Mouse (Mus musculus) erythroblast, embryonic 14.5 days (primary cell): ENCODE measurements at regions not wholly inside any gene's neighbourhood (a gene's known extent, or its start where the extent isn't known, plus 50 kb on each side); places are given as distances from the start of the nearest gene placed in this dataset.

Experiments used
- H3K27me3 ChIP-seq: 2 replicates; pipeline ENCODE4 v1.6.1; 2012; ENCODE audit warnings: inconsistent platforms; ENCODE audit not compliant: control insufficient read depth
- H3K36me3 ChIP-seq: 2 replicates; pipeline ENCODE4 v1.6.1; 2012; ENCODE audit warnings: mild to moderate bottlenecking, inconsistent platforms; ENCODE audit not compliant: control insufficient read depth
- H3K4me1 ChIP-seq: 2 replicates; pipeline ENCODE4 v1.6.1; 2012; ENCODE audit warnings: inconsistent platforms; ENCODE audit not compliant: control insufficient read depth
- H3K4me3 ChIP-seq: replicated peaks from 2 replicates; pipeline ENCODE3; 2012; ENCODE audit warnings: moderate library complexity, mild to moderate bottlenecking, inconsistent platforms
- H3K9me3 ChIP-seq: 2 replicates; pipeline ENCODE4 v1.6.1; 2012; ENCODE audit warnings: low read length, inconsistent platforms, mixed read lengths; ENCODE audit not compliant: control insufficient read depth
- GATA1 ChIP-seq: IDR thresholded peaks from 2 replicates; pipeline ENCODE4 v1.6.1; 2012; ENCODE audit warnings: low read length, inconsistent platforms, mixed read lengths
- TAL1 ChIP-seq: IDR thresholded peaks from 3 replicates; pipeline ENCODE4 v1.6.1; 2012; ENCODE audit warnings: low read length, inconsistent platforms, mixed read lengths

DNA sequence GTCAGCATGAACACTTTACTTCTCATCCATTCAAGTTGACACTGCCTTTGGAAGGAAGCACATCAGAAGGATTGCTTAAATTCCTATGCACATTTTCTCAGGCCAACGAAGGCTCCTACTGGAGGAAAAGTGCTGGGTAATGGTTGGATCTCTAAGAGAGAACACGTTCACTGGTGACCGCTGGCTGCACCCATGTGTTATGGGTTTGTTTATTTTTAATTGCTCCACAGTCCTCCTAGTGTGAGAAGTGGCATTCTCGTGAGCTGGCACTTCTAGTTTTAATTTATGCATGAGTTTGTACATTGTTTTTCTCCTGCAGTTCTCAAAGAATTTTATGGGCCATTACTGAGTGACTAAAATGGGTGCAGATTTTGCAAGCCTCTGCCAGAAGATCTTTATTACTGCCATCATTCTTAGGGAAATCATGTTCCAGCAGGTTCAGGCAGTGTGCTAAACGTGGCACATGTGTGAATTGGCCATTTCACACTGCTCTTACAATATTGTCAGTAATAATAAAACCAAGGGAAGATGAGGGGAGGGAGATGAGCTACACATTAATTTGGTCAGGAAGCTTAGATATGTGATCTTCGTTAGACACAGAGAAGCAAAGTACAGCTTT lies 731.6 kb downstream of the Ttll7 start:
- Histone ChIP-seq H3K4me3 (no peak overlapping the region), H3K27me3 (no peaks in the 10 kb centered on the region), H3K9me3 (peaks cover 4% of the 10 kb centered on the region; the same call in 1 of the 2 replicates), H3K36me3 (no peaks in the 10 kb centered on the region), H3K4me1 (no peaks in the 10 kb centered on the region)
- TF ChIP-seq TAL1 (no peak), GATA1 (no peak)

- Histone ChIP-seq H3K4me1 (no peaks in the 10 kb centered on the region), H3K27me3 (no peaks in the 10 kb centered on the region), H3K9me3 (no peaks in the 10 kb centered on the region), H3K36me3 (no peaks in the 10 kb centered on the region), H3K4me3 (no peak overlapping the region)
- no peak for TF ChIP-seq GATA1
- TF ChIP-seq TAL1, result no peak
These were observed 719.7 kb downstream of the Ttll7 start for GRCm38 (mm10) chr3:147571850-147572249.

GRCm38 (mm10) chr3:147545329-147546006 lies 693.3 kb downstream of the Ttll7 start:
- H3K27me3 ChIP-seq, result no peaks in the 10 kb centered on the region

DNA sequence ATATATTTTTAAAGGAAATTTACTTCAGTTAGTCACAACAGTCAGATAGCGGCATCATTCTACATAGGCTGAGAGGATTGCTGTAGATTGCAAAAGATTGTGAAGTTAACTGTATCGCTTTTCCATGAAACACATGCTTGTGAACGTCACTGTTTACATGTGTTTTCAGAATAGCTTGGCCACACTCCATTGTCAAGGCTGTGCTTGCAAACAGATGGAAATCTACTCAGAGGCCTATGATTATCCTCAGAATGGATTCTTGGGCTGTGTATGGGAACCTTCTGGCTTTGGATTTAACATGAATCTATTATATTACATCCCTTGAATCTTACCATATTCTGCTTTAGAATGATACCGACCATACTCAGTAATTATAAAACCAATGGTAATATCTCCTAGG lies 690.1 kb downstream of the Ttll7 start:
- no peaks in the 10 kb centered on the region for H3K36me3 ChIP-seq
- H3K27me3 ChIP-seq, result no peaks in the 10 kb centered on the region
- no peak overlapping the region for H3K4me3 ChIP-seq
- no peak for TF ChIP-seq TAL1
- no peak for TF ChIP-seq GATA1
- H3K4me1 ChIP-seq, result no peaks in the 10 kb centered on the region
- peaks cover 3% of the 10 kb centered on the region for H3K9me3 ChIP-seq

More at GRCm38 (mm10) chr3:147545329-147546006, 693.3 kb downstream of the Ttll7 start:
- Histone ChIP-seq H3K4me3 (no peak overlapping the region), H3K9me3 (no peaks in the 10 kb centered on the region), H3K36me3 (no peaks in the 10 kb centered on the region), H3K4me1 (no peaks in the 10 kb centered on the region)
- TF ChIP-seq TAL1, result no peak
- TF ChIP-seq GATA1, result no peak

DNA sequence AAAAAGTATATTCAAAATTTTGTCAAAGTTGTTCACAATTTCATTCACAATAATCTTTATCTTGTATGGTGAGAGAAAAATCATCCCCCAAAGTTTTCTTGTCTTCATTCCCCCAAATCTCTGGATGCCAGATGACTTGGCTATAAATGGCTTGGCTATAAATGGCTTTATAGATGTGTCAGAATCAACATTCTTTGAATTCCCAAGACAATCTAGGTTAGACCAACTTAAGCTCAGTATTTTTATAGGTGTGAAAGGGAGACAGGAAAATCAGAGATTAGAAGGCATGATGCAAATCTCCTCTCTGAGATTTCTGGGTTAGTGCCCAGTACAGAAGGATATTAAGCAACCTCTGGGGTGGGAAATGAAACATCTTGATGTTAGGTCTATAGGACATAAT lies 685.4 kb downstream of the Ttll7 start:
- Histone ChIP-seq H3K9me3 (peaks cover 3% of the 10 kb centered on the region), H3K4me1 (no peaks in the 10 kb centered on the region), H3K27me3 (no peaks in the 10 kb centered on the region), H3K36me3 (no peaks in the 10 kb centered on the region), H3K4me3 (no peak overlapping the region)
- TF ChIP-seq GATA1 (no peak), TAL1 (no peak)

GRCm38 (mm10) chr3:147532196-147532595 lies 680.0 kb downstream of the Ttll7 start:
- TF ChIP-seq TAL1, result no peak
- no peak for TF ChIP-seq GATA1
- no peaks in the 10 kb centered on the region for H3K36me3 ChIP-seq
- H3K4me1 ChIP-seq, result no peaks in the 10 kb centered on the region
- H3K27me3 ChIP-seq, result no peaks in the 10 kb centered on the region
- no peaks in the 10 kb centered on the region for H3K9me3 ChIP-seq
- no peak overlapping the region for H3K4me3 ChIP-seq

DNA sequence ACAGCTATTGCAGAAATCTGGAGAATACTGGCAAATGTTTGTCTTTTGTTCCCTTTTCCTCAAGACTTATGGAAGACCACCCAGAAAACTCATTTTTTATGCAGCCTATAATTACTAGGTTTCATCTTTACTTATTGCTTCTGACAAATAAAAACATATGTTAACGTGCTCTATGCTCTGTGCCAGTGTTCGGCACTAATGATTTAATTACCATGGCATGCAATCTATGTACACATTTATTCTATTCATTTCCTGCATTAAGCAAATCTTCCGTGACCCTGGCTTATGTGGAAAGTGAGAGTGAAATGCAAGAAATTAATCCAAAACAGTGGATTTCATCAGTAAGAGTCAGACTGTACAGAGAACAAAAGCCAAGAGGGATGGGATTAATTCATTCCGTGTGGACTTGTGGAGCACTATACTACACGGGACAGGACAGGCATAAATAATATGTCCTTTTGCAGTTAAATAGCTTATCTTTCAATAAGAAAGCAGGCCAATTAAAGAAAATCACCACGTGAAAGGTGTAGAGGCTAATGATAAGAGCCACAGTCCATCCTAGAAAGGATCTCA lies 679.5 kb downstream of the Ttll7 start:
- H3K4me3 ChIP-seq, result no peak overlapping the region
- no peaks in the 10 kb centered on the region for H3K27me3 ChIP-seq
- TF ChIP-seq TAL1 (no peak), GATA1 (no peak)
- no peaks in the 10 kb centered on the region for H3K9me3 ChIP-seq
- no peaks in the 10 kb centered on the region for H3K36me3 ChIP-seq
- H3K4me1 ChIP-seq, result no peaks in the 10 kb centered on the region
